Mouse (Mus musculus) skeletal muscle tissue, adult 2 months (tissue): ENCODE measurements at regions not wholly inside any gene's neighbourhood (a gene's known extent, or its start where the extent isn't known, plus 50 kb on each side); places are given as distances from the start of the nearest gene placed in this dataset.

ENCODE experiments used
- DNase-seq: peaks from one replicate; pipeline ENCODE4 v3.0.0-alpha.2; 2012; ENCODE audit warnings: low read depth, low spot score

GRCm38 (mm10) chr4:153727273-153727672 lies 229.8 kb upstream of the A430005L14Rik start:
- DNase-seq: no peak

- no peak for DNase-seq
These were observed 229.1 kb upstream of the A430005L14Rik start for GRCm38 (mm10) chr4:153727896-153728422.

GRCm38 (mm10) chr4:153738088-153738487 lies 218.9 kb upstream of the A430005L14Rik start:
- DNase-seq: no peak

- DNase-seq: no peak
These were observed 214.8 kb upstream of the A430005L14Rik start for GRCm38 (mm10) chr4:153742241-153742640.

DNA sequence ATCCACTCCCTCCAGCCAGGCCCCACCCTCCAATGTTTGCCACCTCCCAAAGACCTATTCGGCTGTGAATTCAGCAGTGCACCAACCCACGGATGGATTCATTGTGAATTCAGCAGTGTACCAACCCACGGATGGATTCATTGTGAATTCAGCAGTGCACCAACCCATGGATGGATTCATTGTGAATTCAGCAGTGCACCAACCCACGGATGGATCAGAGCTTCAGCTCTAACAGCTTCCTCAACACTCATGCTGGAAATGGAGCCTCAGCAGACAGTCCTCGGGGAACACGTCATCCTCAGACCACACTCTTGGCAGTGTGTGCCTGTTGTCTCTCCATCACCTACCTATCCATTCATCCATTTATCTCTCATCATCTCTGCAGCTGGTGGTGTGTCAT lies 204.2 kb upstream of the A430005L14Rik start:
- DNase-seq: no peak

DNA sequence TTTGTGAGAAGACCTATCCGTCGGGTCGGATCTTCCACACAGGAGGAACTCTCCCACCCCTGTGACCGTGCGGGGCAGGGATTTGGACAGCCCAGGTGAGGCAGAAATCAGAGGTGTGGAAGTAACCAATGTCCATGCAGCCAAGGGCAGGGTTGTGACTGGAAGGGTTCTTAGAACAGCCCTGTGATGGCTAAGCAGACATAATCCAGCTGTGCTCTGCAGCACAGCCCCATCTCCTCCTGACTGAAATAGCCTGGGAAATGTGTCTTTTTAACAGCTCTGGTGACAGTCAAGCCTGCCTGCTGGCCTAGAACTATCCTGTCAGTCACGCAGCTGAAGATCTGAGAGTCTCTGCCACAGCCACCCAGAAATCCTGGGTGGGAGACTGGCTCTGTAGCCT lies 198.7 kb upstream of the A430005L14Rik start:
- no peak for DNase-seq

DNA sequence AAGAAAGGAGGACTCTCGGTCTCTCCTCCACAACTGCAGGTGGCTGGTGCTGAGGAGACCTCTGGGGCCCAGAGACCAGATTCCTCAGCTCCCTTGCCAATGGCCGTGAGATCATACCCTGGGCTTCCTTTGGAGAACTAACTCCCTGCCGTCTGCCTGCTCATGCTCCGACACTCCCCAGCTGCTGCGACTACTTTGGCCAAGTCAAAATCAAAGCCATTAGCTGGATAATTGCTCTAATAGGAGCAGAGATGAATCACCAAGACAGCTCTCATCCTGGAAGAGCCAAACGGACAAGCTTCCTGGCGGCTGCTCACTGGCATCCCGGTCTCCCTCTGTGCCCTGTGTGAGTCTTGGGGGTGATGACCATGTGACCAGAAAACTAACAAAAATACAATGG lies 198.3 kb upstream of the A430005L14Rik start:
- no peak for DNase-seq

- DNase-seq: no peak
These were observed 196.1 kb upstream of the A430005L14Rik start for GRCm38 (mm10) chr4:153760934-153761333.

- DNase-seq: no peak
These were observed 193.6 kb upstream of the A430005L14Rik start for GRCm38 (mm10) chr4:153763413-153763812.

- no peak for DNase-seq
These were observed 189.3 kb upstream of the A430005L14Rik start for GRCm38 (mm10) chr4:153767713-153768112.

GRCm38 (mm10) chr4:153768350-153768749 lies 188.7 kb upstream of the A430005L14Rik start:
- DNase-seq: no peak

DNA sequence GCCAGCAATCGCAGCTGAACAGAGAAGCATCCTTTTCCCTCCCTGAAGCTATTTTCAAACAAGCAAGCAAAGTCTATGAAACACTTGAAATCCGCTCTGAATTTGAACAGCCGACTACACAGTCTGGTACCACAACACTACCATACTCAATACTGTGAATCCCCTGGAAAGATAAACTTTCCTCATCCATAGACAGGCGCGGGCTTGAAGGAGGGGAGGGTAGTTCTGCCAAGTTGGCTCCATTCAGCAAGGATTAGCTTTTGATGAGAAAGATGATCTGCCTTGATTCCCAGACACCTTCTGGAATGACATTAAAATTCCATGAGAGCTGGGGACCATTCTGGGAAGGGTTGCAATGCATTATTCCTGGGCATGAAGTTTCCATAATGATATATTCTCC lies 186.4 kb upstream of the A430005L14Rik start:
- DNase-seq: no peak

DNA sequence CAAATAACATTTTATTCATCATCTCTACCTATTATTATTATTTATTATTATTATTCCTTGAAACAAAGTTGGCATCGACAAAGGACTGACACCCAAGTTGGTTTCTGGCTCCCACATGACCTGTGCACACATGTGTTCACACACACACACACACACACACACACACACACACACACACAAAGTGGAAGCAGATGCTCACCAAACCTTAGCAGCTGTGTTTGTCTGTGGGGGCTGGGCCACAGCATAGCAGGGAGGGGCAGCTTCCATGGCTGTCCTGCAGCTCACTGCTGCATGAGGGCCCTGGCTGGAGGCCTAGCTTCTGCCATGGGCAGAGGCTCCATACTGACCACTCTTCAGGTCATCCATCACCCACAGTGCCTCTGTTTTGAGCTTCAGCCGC lies 176.5 kb upstream of the A430005L14Rik start:
- no peak for DNase-seq

DNA sequence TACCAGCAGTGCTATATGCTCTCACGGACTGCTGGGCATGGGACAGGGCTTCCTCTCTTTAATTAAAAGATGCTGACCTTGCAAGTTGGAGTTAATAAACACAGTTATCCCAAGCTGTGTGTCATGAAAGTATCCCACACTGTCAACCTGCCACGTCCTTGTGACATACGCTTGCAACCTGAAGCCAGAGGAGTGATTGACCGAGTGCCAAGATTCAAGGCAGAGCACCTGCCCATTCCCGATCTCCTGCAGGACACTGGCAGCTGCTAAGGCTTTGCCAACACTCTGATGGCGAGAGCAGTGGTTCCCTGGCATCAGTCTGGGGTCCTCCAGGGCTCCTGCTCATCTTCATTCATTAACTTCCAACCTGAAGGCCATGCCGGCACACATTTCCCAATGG lies 175.8 kb upstream of the A430005L14Rik start:
- no peak for DNase-seq

DNA sequence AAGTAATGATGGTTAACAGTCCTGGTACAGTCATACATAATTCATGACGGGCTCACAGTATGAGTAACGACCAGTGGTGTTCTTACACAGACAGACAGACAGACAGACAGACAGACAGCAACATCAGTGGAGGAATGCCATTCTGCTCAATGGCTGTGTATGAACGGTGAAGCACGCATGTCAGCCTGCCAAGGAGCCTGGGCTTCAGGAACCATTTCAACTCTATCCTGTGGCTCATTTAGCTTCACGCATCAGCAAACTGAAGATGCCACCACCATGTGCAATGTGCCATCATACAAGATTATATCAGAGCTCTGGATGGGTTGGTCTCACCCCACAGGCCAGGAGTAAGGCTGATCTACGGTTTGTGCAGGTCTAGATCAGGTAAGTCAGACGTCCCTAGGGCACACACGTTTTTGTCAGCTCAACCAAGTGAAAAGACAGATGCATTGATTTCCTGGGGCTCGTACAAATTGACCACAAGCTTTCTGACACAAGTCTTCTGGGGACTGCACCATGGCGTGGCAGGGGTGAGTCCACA lies 175.0 kb upstream of the A430005L14Rik start:
- no peak for DNase-seq

DNA sequence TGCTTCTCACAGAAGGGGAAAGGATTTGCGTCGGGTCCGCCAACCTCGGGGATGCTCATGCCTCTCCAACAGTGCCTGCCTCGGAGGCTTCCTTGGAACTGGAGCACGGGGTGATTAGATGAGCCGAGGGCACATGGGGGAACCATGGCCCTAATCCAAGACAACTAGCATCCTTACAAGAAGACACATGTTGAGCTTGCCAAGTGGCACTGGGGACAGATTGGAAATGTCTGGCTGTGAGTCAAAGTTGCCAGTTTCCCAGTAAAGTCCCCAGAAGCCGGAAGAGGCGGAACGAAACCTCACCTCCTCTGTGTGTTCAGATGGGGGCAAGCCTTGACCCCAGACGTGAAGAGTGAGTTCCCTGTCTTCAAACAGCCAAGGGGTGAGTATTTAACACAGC lies 172.6 kb upstream of the A430005L14Rik start:
- DNase-seq: no peak

DNA sequence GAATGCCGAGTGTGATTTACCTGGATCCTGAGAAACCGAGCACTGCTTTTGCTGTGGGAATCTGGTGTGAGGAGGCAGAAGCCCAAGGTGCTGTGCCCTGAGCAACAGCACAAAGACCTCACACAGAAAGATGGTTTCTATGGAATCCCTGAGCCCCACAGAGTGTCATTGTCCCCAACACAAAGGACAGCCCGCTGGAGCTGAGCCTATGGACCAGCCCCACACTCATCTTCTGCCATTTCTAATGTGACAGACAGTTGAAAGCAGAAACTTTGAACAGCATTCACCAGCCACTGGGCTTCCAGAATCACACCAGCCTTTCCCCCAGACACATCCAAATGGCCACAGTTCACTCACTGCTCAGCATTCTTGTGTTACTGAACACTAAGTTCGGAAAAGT lies 171.5 kb upstream of the A430005L14Rik start:
- DNase-seq: no peak

- DNase-seq: no peak
These were observed 164.7 kb upstream of the A430005L14Rik start for GRCm38 (mm10) chr4:153792307-153792706.

DNA sequence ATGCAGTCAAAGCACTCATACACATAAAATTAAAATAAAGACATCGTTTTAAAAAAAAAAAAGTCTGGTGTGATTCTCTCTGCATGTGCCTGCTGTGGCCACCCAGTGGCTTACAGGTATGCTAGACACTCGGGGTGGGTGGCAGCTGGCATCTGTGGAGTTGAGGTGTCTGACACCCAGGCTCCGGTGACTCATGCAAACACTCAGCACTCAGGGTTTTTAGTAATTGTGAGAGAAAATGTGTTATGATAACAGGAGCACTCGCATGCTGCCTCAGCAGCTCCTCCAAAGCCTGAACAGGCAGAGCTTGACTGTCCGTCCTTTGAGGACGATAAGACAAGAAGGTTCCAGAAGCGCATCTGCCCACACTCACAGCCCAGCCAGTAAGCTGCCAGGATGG lies 159.0 kb upstream of the A430005L14Rik start:
- DNase-seq: no peak

GRCm38 (mm10) chr4:153805727-153806126 lies 151.3 kb upstream of the A430005L14Rik start:
- no peak for DNase-seq

- DNase-seq: no peak
These were observed 150.8 kb upstream of the A430005L14Rik start for GRCm38 (mm10) chr4:153806180-153806692.

- no peak for DNase-seq
These were observed 150.1 kb upstream of the A430005L14Rik start for GRCm38 (mm10) chr4:153806820-153807436.

DNA sequence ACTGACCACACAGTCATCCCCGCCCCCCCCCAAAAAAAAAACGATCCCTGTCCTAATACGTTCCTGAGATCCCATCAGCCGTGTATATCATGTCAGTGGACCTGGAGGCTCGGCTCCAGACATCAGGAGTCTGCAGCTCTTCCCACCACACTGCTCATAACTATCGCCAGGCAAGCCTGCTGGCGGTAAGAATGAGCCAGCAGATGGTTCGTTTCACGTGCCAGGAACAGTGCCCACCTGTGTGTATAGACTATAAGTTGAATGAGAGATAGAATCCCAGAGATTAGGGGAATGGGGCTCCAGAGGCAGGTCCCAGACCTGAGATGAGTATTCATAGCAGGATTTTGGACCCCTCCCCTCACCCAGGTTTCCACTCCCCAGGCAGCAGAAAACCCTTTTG lies 144.2 kb upstream of the A430005L14Rik start:
- DNase-seq: no peak
